Mouse (Mus musculus): ENCODE measurements around the gene Pank4.

GRCm38 (mm10) chr4:154927899-154928337 is 36.0 kb upstream of the Pank4 start:
- no peak for TF ChIP-seq CTCF (IDR thresholded peaks at IDR 0.05; ENCODE audit: low read depth, low read length)
- no peak for TF ChIP-seq POLR2A (IDR thresholded peaks at IDR 0.05; ENCODE audit: borderline replicate concordance, low read depth, low read length)
